Mouse (Mus musculus): ENCODE measurements around the gene Negr1.
"Not testable (repeated sequence)": the region's sequence is repeated elsewhere in the genome, so short reads cannot be mapped to it uniquely, and the experiment has no call there.

Negr1 gene

DNA sequence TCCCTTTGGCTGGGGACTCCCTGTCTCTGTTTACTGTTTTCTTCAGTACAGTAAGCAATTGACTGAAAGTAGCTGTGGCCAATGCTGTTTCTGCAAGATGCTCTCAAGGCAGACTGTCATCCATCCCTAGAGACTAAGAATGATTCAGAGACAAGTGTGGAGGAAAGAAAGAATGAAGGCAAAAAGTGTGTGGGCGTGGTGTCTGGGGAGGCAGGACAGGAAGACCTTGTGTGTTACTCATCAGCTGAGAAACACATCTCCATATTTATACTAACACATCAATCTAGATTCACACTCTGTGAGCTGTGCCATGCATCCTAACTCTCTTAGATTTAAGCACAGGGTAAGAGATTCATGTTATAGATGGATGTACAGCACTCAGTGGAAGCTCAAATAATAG, 431.2 kb downstream of the Negr1 start:
- DNase-seq (ENCODE audit: low spot score in 2 of 2): peak; percentile 26 to 31

DNA sequence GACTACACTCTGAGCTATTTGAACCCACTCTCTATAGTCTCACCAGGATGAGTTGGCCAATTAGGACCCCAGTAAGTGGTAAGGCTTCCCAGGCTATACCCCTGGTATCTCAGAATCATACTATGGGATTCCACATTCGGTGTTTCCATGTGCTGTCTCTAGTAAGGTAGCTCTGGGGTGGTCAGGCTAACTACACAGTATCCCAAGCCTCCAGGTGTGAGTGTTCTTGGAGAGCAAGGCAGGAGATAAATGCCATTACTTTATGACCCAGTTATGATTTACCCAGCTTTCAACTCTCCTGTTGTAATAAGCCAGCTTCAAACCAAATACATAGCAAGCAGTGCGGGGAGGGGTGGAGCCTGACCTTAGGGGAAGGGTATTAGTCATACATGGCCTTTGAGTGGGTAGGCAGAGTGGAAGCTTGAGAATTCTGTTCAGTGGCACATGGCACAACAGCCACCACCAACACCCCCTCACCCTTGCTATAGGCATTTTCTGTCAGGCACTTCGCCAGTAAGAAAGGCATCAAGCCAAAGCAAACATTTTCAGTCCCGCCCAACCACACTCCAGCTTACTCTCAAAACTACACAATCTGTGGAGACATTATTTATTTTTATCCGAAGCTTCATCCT, 437.7 kb downstream of the Negr1 start:
- peak; percentile 64 to 67 for DNase-seq (ENCODE audit: low spot score in 2 of 2)

DNA sequence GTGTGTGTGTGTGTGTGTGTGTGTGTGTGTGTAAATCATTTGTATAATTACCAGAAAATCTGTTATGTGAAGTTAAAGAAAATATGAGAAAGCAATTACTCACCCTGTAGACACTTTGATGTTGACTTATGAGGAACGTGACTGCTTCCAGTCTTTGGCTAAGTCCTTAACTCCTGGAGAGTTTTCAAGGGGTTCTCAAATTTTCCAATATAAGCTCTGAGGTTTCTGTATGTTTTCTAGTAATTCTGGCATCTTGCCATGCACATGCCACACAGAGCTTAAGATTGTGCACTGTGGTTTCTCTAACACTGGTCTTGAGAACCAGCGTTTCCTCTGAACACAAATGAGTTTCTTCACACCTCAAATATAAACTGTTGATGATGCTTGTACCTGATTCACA, 460.0 kb downstream of the Negr1 start:
- DNase-seq (ENCODE audit: low spot score in 2 of 2): no peak

DNA sequence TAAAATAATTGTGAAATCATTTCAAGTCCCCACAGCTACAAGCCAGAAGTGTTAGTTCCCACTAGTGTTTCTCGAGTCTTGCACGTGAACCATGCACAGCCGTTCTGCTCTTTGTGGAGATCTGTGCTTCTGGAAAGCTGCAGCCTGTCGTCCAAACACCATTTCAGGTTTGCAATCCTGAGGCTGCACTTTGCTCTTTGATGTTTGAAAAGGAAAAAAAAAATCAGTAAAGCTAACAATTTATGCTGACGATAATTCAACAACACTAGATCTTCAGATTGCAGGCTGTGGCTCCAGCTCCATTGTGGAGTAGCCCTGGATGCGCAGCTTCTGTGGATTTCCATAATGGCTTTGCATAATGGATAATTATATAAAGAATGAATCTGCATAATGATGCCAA, 463.0 kb downstream of the Negr1 start:
- DNase-seq (ENCODE audit: low spot score in 2 of 2): no peak

DNA sequence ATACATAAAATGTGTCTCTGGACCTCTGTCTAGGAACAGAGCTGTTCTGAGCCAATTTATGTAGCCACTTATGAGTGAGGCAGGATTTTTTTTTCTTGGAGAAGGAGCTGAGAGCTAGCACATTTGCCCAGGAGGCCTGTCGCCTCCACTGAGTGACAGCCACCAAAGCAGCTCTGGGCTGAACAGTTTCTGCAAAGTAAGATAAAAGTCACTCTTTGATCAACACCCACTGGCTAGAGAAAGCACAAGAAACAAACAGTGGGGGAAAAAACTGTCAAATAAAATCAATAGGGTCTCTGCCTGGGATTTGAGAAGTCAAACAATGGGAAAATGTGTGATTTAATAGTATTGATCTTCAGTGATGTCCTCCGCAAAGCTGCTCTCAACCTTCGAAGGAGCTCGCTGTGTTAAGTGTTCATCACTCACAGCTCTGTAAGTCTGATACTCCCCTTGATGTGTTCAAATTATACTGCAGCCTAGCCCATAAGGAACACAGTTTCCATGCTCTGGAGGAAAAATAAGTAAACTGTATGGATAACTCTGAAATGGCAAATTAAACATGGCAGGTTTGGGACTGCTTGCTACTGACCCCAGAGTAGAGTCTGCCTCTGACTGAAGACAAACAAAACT, 470.0 kb downstream of the Negr1 start:
- DNase-seq (ENCODE audit: low spot score in 2 of 2): no peak

DNA sequence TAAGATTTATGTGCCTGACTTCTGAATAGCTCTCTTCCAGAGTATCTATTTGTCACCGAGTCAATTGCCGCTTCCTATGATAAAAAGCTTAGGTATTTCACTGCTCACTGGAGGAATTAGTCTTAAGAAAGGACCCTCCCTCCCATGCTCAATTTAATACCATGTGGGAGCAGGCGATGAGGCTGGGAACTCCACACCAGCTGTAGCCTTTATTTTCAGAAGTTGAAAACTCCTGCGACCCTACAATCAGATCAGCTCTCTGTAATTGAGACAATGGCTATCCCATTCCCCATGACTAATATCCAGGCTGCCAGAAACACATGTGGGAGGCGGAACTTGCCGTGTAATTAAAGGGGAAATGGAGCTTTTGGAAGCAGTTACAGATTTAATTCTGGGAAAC, 474.4 kb downstream of the Negr1 start:
- no peak for DNase-seq (ENCODE audit: low spot score in 2 of 2)

DNA sequence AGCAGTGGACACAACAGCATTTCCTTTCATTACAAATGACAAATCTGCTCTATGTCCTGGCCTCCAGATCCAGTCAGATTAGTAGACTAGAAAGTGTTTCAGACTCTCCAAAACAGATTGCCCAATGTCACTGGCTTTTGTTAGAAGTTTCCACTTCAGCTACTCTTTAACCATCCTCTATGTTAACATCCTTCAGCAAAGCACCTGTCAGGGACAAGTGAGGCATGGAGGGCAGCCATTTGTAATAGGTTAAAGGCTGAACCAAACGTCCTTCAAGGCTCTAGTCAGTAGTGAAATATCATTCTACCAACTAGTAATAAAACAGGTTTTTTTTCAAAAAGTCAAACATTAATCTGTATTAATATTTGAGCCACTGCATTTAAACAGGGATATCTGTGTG, 475.0 kb downstream of the Negr1 start:
- no peak for DNase-seq (ENCODE audit: low spot score in 2 of 2)

DNA sequence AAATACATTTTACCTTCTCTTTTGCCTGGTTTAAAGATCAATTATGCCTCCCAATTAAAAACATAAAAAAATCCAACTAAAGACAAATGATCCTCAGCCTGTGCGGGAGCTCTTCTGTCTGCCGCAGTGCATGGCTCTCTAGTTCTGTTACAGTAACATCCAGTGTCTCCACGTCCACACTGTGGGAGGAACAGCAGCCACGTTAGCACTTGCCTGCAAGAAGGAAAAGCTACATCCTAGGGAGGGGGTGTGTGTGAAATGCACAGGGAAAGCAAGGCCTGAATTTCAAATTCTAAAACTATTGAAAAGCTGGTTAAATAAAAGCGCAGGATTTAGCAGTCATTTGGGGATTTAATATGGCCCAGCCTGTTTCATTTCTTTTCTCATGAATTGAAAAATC, 479.0 kb downstream of the Negr1 start:
- DNase-seq (ENCODE audit: low spot score in 2 of 2): peak; percentile 48 to 60

DNA sequence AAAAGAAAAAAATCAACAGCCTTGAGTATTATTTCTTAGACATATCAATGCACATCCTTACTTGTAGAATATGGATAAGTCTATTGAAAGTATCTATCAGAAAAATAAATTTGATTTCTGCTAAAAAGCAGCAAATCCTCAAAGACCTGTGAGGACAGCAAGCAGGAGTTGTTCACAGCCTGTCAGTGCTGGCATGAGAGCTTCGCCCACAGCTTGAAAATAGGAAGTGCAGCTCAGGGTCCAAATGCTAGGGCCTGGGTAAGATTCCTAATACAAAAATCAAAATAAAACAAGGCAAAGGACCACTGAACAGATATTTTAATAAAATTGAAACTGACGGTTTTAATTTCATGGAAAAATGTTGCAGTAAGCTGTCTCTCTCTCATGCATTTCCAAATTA, 483.0 kb downstream of the Negr1 start:
- DNase-seq (ENCODE audit: low spot score in 2 of 2): no peak

DNA sequence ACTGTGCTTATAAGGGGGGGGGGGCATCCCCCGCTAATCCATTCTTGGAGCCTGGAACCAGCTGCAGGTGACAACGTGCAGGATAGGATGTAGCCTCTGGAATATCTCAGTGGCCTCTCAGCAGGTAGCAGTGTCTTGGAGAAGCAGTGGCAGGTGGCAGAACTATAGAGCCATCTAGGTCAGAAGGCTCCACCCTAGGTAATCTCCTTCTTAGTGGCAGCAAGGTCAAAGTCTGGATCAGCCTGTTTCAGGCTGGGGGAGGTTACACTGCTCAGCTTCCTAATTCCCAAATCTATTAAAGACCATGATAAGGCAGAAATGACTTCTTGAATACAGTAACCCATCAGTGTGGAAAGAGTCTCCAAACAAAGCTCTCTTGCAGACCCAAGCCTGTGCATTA, 502.8 kb downstream of the Negr1 start:
- not testable (repeated sequence) for DNase-seq (ENCODE audit: low spot score in 2 of 2)

DNA sequence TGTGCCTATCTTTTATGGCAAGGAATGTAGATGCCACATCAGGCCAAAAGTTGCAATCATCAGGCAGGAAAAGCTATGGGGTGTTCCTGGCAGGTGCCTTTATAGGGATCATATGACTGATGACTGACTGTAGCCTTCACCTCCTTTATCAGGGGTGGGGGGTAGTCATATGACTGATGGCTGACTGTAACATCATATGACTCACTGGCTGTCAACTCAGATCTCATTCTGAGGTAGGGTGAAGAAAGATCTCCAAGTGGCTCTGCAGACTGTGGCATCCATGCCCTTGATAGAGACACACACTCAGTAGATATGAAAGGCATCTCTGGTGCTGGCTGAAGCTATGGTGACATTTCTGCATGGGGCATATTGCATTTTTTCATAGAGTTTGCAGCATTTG, 504.7 kb downstream of the Negr1 start:
- no peak for DNase-seq (ENCODE audit: low spot score in 2 of 2)

DNA sequence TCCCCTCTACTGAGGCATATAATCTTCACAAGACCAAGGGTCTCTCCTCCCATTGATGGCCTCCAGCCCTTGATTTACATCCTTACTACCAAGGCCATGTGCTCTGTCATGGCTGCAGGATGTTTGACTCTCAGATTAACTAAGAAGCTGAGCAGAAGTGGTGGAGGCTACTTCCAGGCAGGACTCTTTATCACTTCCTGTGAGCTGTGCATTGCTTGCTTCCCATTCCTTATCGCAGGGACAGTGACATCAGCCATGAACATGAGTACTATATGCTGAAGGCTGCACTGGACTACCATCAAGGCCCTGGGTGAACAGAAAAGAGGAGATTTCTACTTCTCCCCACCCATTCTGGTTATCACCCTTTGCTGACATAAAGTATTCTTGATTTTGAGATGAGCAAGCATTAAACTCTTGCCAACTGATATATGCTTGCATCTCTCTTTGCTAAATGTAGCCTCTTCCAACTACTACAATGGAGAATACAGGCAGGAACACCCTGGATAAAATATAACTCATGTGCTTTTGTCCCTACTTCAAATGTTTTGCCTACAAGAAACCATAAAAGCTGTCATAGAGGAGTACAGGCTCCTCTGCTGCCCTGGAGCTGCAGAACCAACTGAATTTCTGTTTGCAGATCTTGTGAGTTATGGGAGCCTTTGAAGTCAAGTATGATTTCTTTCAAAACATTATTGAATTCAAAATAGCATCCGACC, 517.8 kb downstream of the Negr1 start:
- no peak for DNase-seq (ENCODE audit: low spot score in 2 of 2)

DNA sequence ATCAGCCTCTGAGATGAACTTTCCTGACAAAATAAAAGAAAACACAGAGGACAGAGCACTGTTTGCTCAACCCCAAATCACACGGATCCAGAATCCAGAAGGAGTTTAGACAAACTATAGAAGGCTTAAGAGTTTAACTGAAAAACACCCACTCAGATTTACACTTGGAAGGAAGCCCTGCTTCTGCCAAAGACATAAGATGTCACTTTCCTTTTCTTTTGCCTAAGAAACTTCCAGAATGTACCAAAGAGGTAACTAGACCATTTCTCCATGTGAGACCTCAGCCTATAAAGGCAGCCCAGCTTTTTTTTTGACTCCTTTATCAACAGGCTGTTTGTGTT, 518.3 kb downstream of the Negr1 start:
- DNase-seq (ENCODE audit: low spot score in 2 of 2): peak in 1 of 2 experiments; percentile 36

DNA sequence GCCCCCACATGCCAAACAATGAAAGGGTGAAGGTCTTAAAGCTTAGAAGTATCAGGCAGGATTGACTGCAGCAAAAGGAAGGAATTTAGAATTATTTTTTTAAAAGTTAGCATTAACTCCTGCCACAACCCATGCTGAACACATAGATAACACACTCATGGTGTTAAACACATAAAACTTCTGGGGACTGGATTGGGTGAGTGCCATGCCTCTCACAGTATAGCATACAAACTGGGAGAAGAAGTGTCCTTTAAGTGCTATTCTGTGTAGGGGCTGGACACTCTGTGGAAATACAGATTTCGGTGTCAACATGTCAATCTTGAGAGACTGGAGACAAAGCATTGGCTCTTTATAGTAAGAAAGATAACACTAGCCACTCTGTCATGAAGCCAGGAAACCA, 519.0 kb downstream of the Negr1 start:
- no peak for DNase-seq (ENCODE audit: low spot score in 2 of 2)

DNA sequence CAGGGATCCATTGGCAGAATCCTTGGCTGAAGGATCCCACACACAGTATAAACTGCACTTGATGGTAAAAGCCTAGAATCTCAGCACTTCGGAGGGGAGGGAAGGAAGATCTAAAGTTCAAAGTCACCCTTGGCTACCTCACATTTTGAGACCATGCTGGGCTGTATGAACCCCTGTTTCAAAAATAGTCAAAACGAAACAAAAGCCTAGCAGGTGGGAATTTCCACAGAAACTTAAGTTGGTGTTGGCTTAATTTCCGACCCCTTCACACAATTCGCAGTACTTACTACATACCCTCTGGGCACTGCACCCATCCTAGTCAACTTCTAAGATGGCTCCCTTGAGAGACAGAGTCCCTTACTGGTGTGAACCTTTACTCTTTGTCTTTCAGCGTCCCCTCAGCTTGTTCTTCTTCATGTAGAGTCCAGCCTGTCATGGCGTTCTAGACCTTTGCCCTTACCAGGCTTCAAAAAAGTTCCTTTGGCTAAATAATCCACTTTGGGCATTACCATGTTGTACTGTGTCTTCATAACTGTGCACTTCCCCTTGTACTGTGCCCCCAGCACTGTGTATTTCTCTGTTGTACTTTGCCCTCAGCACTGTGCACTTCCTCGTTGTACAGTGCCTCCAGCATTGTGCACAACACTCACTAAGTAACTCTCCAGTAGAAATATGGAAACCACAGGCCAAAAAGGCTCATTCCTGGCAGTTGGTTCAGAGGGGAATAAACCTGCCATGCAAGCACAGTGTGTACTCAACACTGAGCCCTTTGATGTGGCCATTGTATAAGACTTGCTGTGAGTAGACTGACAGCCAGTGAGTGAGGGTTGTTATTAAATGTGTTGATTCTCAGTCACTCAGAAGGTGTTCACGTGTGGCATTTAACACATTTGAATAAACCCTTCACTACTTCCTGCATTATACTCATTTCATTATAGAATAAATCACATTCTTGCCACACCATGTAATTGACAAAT, 521.5 kb downstream of the Negr1 start:
- DNase-seq (ENCODE audit: low spot score in 2 of 2): no peak

DNA sequence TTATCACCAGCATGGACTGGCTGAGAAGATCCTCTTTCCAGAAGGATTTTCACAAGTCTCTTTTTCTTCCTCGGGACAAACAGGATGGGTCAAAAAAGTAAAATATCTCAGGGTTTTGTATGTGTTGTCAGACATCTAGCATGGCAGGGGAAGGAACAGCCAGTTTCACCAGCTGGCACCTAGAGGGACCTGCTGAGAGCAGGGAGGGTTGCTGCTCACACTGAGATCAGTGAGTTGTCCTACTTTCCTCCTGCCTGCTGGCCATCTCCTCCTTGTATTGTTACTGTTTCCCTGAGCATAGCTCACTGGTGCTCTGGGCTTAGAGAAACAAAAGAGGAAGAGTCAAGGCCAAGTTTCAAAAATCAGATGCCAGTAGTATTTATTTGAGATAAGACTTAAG, 523.6 kb downstream of the Negr1 start:
- DNase-seq (ENCODE audit: low spot score in 2 of 2): no peak

DNA sequence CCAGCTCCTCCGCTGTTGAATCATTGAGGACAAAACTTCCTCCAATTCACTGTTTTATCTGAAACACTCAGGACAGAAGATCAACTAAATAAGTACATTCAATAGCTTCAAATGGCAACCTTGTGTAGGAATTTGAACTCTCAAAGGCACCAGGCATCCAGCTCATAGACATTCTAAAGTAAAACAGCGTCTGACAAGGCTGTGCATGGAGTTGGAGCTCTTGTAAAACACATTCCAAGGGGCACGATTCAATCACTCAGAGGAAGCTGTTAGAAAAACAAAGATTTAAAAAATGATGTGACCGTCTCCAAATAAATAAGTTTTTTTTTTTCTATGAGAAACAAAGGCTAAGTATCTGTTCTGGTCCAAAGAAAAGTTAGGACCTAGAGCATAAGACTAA, 528.5 kb downstream of the Negr1 start:
- no peak for DNase-seq (ENCODE audit: low spot score in 2 of 2)

DNA sequence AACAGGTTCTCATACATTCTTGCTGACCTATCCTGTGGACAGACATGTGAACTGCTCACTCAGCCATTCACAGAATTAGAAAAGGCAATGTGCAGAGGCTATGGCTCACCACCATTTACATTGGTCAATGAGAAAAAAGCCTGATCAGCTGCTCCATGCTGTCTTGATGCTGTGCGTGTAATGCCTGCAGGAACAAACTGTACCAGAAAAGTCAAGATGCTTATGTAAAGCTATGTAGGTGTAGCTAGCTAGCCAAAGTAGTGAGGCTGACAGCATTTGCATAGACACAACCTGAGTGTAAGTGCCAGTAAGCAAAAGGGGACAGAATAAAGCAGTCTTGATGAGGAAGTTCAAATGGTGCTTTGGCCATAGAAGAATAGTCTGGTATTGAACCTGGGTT, 534.7 kb downstream of the Negr1 start:
- DNase-seq (ENCODE audit: low spot score in 2 of 2): peak in 1 of 2 experiments; percentile 24

DNA sequence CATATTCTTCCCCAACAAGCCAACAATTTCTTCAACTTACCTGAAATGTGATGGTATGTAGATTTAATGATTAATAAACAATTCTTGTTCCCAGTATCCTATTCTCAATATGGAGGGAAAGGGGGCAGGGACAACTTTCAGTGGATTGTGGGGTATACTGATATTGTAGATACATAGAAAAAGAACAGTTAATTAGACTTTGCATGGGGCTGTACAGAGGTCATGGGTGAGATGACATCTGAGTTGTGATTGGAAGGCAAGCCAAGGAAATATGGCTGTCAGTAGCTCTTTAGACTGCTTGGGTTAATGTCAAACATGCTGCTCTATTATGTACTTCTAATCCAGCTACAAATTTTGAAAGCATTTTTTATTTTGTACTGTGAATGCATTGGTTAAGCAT, 535.9 kb downstream of the Negr1 start:
- no peak for DNase-seq (ENCODE audit: low spot score in 2 of 2)

DNA sequence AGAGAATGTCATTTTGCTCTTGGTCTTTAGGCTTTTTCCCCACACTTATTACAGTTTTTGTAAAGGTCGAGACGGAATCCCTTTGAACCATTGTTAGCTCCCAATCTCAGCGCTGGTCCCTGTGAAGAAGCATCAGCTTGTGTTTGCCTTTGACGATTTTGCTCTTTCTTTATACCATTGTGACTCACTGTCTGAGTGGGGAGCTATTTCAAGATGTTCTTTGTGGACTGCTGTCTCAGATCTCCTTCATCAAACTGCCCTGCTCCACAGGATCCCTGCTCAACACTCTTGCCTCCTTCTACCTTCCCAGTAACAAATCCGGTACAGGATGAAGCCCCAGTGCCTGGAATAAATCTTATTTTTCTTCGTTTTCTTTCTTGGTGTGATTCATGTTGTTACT, 536.8 kb downstream of the Negr1 start:
- peak in 1 of 2 experiments; percentile 21 for DNase-seq (ENCODE audit: low spot score in 2 of 2)

DNA sequence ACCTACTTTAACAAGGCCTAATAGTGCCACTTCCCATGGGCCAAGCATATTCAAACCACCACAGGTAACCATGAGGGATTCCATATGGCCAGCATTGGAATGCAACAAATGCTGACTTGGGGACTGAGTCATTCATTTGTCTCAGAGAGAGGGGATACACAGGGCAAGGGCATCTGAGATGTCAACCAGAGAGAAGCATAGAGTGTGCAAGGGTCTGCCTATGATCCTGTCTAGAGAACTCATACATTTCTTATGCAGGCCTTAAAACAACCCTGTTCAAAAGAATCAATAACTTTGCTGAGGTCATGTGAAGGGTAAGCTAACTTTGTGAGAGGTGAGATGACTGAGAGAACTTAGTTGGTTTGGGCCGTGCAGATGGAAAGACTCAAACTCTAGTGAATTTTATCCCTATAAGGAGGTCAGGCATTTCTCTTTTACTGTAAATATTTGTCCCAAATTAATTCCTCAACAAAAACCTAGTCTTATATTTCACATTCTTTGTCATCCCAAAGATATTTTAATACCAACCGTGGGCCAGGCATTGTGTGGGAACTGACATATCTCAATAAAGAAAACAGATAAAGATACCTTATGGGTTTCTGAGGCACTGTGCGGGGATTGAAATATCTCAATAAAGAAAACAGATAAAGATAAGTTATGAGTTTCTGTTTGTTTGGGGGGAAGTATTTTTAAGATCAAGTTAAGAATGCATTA, 543.4 kb downstream of the Negr1 start:
- DNase-seq (ENCODE audit: low spot score in 2 of 2): no peak

All from frontal cortex, postnatal 36 days (tissue).